Mouse (Mus musculus) heart, postnatal 10 days (tissue): ENCODE measurements around the gene Foxo3. TPM values are rescaled to one million over a fixed set of nuclear protein-coding genes. Genes with fewer than 3 reads are reported as not detected.

Experiments used
- DNase-seq, 2 experiments: peaks; one replicate each; pipeline ENCODE4 v3.0.0; 2021
- intact Hi-C: fragments of 180-260 bp; cut with DNase I; formaldehyde crosslinking; loops from one replicate; pipeline ENCODE4 v1.15.1; 2025
- total RNA-seq, 2 experiments: library from RNA; stranded (reverse); gene quantifications; 2 replicates each; pipeline ENCODE4 v1.2.3; 2021

Gene Foxo3
- total RNA-seq, 2 experiments from 2014 or later = 44.1 to 68.3 TPM

DNA sequence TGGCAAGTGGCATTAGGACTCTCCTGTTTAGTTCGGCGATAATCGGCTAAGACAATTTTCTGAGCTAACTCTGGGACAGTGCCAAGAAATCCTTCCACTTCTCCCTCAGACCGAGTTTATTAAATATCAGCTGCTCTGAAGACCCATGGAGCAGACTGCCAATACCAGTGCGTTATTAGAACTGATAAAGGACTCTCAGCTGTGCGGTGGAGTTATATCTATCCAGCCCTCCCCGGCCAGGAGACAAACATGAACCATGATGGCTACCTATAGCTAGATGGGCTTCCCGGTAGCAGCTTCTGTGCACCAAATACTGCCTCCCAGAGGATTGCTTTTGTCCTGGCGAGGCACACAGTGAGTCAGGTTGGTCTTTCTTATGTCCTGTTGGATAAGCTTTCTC, 134.5 kb downstream of the Foxo3 start:
- intact Hi-C loops = no loop called here
- no peak for DNase-seq

DNA sequence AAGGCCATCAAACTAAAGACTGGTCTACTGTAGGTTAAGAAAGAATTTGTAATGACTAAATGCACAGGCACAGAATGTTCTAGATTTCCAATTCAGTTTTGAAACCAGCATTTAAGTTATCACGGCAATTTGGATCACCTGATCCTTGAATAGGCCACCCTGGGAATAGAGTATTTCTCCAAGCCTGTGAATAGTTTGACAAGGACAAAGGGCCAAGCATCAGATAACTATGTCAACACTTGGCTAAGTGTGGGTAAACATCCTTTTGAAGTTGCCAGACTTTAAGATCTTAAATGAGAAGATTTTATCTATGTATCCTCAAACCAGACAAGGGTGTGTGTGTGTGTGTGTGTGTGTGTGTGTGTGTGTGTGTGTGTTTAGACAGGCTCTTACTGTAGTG, 136.8 kb downstream of the Foxo3 start:
- intact Hi-C loops = no loop called here
- no peak for DNase-seq

DNA sequence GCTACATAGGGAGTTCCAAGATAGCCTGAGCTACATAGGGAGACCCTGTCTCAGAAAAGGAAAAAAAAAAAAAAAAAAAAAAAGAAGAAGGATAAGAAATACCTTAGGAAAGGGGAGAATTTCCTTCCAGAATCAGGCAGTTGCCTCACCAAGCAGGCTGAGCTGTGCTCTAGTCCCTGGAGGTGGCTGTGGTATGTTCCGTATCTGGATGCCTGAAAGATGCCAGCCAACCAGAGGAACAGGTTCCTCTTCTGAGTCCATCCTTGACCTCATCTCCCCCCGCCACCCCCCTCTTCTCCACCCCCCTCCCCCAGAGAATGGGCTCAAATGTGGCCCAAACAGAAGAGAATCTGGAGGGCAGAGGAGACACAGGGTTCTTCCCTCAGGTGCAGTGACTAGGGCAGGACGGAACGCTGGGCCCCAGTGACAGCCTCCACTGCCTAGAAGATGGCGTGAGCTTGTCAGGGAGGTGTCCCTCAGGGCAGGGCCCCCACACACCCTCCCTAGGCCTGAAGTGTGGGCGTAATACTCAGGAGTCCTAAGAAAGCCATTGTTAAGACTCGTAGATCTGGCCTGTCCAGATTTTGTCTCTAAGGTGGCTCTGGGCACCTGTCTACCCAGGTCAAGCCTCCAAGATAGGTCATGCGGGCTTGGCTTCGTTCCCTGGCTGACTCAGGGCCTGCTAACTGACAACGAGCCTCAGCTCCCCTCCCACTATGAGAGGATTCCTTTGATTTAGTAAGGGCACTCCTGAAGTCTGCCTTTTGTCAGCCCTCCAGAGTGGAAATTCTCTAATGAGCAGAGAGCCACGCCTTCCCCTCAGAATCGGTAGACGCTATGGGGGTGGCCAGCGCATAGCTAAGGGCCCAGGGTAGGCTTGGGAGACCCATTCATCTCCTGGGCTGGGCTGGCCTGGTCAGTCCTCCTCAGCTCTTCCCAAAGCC, 141.5 kb downstream of the Foxo3 start:
- intact Hi-C loops = no loop called here
- no peak for DNase-seq

Other genes with a start within 250 kb of the Foxo3 start
- gene Afg1l, start 201.8 kb upstream of the Foxo3 start, total RNA-seq = 10 to 100 TPM; 25.4 to 26.6 TPM
- 100 to 1,000 TPM; 205 to 214 TPM for gene Snx3, start 225.3 kb upstream of the Foxo3 start, total RNA-seq